Mouse (Mus musculus): ENCODE measurements around the gene Gnpat.

DNA sequence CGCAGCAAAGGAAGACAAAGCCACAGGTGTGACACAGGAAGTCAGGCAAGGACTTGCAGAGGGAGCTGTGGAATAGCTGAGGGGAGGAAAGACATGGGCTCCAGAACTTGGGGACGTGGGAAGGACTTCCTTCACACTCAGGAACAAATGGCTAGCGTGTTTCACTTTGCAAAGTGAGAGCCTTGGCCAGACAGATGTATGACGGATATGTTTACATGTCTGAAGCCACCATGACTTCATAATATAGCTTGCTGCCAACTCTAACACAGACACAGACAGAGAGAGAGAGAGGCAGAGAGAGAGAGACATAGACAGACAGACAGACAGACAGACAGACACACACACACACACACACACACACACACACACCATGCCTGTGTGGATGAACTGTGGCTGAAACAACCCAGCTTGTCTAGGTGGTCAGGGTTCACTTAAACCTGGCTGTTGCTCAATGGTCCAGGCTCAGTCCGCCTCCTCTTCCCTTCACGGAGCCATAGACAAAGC lies 43.2 kb upstream of the Gnpat start:
- TF ChIP-seq CTCF (conservative IDR thresholded peaks at IDR 0.05; ENCODE audit: low read length) (no peak), POU5F1 (IDR thresholded peaks at IDR 0.05; ENCODE audit: borderline replicate concordance, low read length) (no peak)
